Mouse (Mus musculus) T-helper 2 cell (primary cell): Measurements from ENCODE around the gene Gm21738.
"Not testable (repeated sequence)": the region's sequence is repeated elsewhere in the genome, so short reads cannot be mapped to it uniquely, and the experiment has no call there.

Source experiments
- in situ Hi-C: fragments of 300-600 bp; cut with MboI, MseI; formaldehyde crosslinking; loops from one replicate; pipeline ENCODE4 v1.15.1; 2025; ENCODE audit warnings: high pct_unique_total_duplicates

The Gm21738 gene

GRCm38 (mm10) chr14:19418830-19419229 is at the start of gene Gm21738:
Gene Gm21738, minus strand, starts transcription at chr14:19418930.
- in situ Hi-C loops = not testable (repeated sequence)

- in situ Hi-C loops = not testable (repeated sequence)
Observed at GRCm38 (mm10) chr14:19383741-19384140, 35.0 kb downstream of the Gm21738 start.
